Mouse (Mus musculus): ENCODE data around the gene Smarcd2. TPM values are rescaled to one million over a fixed set of nuclear protein-coding genes. Genes with fewer than 3 reads are reported as not detected.
"Not testable (repeated sequence)": the region's sequence is repeated elsewhere in the genome, so short reads cannot be mapped to it uniquely, and the experiment has no call there.

The Smarcd2 gene
- polyA plus RNA-seq, 1 experiment from 2014 or later, result 14.2 TPM

- Histone ChIP-seq H3K9ac (no peak overlapping the region), H3K4me3 (no peak overlapping the region), H3K27me3 (no peaks in the 10 kb centered on the region), H3K36me3 (ENCODE audit: poor library complexity, severe bottlenecking) (peaks cover 75% of the 10 kb centered on the region), H3K4me2 (no peak overlapping the region), H3K4me1 (peaks cover 16% of the 10 kb centered on the region), H3K9me3 (replicated peaks) (no peaks in the 10 kb centered on the region), H3K27ac (no peak overlapping the region)
- no peak for ATAC-seq
- 93% methylated on average over 9 of the region's 9 CpGs for WGBS
Measured at GRCm38 (mm10) chr11:106263963-106264362, 8.8 kb downstream of the Smarcd2 start.

DNA sequence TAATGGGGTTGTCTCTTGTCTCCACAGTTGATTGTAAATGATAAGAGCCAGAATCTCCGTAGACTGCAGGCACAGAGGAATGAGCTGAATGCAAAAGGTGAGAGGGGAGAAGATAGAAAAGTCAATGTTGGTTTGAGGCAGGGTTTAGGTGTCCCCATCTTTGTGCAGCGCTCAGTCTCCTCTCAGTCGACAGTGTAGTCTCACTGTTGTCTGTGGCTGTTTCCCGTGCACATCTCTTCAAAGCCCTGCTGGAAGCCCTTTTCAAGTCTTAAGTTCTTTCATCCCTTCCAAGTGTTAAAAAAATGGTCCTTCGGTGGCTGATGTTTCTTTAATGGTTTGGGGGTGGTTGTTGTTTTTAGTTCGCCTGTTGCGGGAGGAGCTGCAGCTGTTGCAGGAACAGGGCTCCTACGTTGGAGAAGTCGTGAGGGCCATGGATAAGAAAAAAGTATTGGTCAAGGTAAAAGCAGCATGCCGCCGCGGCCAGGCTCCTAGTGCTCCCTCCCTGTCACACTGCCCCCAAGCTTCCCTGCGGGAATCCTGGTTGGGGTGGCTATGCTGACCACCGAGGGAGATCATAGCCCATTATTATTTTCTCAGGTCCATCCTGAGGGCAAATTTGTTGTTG lies 11.8 kb downstream of the Smarcd2 start:
- 82% methylated on average over 14 of the region's 14 CpGs for WGBS
- Histone ChIP-seq H3K36me3 (ENCODE audit: poor library complexity, severe bottlenecking) (peaks cover 69% of the 10 kb centered on the region), H3K27ac (no peak overlapping the region), H3K4me1 (peaks cover 16% of the 10 kb centered on the region), H3K4me2 (no peak overlapping the region), H3K27me3 (no peaks in the 10 kb centered on the region), H3K9ac (no peak overlapping the region), H3K9me3 (replicated peaks) (no peaks in the 10 kb centered on the region), H3K4me3 (no peak overlapping the region)
- ATAC-seq, result no peak

DNA sequence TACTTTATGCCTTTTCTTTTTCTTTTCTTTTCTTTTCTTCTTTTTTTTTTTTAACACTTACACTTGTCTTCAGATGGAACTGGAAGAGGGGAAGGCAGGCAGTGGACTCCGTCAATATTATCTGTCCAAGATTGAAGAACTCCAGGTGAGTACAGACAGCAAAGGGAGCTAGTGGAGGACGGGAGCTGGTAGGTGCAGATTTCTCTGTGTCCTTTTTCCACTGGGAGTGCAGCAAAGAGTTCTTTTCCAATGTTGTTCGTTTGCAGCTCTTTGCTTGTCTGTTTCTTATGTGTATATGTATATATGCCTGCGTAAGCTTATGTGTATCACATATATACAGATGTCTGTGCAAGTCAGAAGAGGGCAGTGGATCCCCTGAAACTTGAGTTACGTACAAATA lies 16.0 kb downstream of the Smarcd2 start:
- H3K4me2 ChIP-seq, result peak overlapping the region; percentile 100
- H3K36me3 ChIP-seq (ENCODE audit: poor library complexity, severe bottlenecking), result peaks cover 50% of the 10 kb centered on the region
- peaks cover 24% of the 10 kb centered on the region for H3K4me1 ChIP-seq
- ATAC-seq, result no peak
- no peaks in the 10 kb centered on the region for H3K27me3 ChIP-seq
- no peak overlapping the region for H3K27ac ChIP-seq
- peak overlapping the region; percentile 87 for H3K9ac ChIP-seq
- H3K4me3 ChIP-seq, result peak overlapping the region; percentile 84
- WGBS, result 74% methylated on average over 5 of the region's 5 CpGs
- H3K9me3 ChIP-seq (replicated peaks), result no peaks in the 10 kb centered on the region

GRCm38 (mm10) chr11:106255685-106256451 lies 16.9 kb downstream of the Smarcd2 start, which contains the start of the genes Ftsj3 and Psmc5:
TSS of gene Ftsj3 (minus strand) at chr11:106256079.
TSS of gene Psmc5 (plus strand) at chr11:106256154.
- H3K9me3 ChIP-seq (replicated peaks), result no peaks in the 10 kb centered on the region
- peaks cover 50% of the 10 kb centered on the region for H3K36me3 ChIP-seq (ENCODE audit: poor library complexity, severe bottlenecking)
- H3K9ac ChIP-seq, result peak within 1 kb of the TSS; percentile 87
- WGBS, result under 1% methylated on average over 42 of the region's 42 CpGs
- peak within 1 kb of the TSS; percentile 82 for H3K27ac ChIP-seq
- peak; percentile 95 for ATAC-seq
- peak within 1 kb of the TSS; percentile 100 for H3K4me2 ChIP-seq
- no peaks in the 10 kb centered on the region for H3K27me3 ChIP-seq
- peak within 1 kb of the TSS; percentile 84 for H3K4me3 ChIP-seq
- peaks cover 24% of the 10 kb centered on the region for H3K4me1 ChIP-seq

DNA sequence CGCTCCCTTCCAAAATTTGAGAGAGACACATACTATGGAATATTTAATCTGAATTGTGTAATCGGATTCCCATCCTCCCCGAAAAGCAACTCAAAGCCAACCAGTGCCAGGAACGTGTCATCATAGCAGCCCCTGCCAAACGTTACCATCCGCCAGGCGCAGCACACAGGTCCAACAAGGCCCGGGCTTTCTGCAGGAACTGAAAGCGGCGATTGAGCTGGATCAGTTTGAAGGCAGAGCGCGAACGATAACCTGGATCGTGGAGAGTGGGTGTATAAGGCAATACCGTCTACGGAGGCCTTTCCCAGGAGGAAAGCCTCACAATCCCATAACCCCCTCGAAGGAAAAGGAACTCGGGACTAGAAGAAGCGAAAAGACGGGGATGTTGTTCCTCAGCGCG lies 17.6 kb downstream of the Smarcd2 start:
- H3K27ac ChIP-seq, result no peak overlapping the region
- H3K4me3 ChIP-seq, result peak overlapping the region; percentile 84
- H3K9me3 ChIP-seq (replicated peaks), result no peaks in the 10 kb centered on the region
- no peak for ATAC-seq
- peak overlapping the region; percentile 100 for H3K4me2 ChIP-seq
- no peaks in the 10 kb centered on the region for H3K27me3 ChIP-seq
- WGBS, result 5% methylated on average over 22 of the region's 22 CpGs
- H3K36me3 ChIP-seq (ENCODE audit: poor library complexity, severe bottlenecking), result peaks cover 53% of the 10 kb centered on the region
- H3K4me1 ChIP-seq, result peaks cover 24% of the 10 kb centered on the region
- peak overlapping the region; percentile 87 for H3K9ac ChIP-seq

- WGBS, result 13% methylated on average over 2 of the region's 2 CpGs
- peaks cover 24% of the 10 kb centered on the region for H3K4me1 ChIP-seq
- peaks cover 57% of the 10 kb centered on the region for H3K36me3 ChIP-seq (ENCODE audit: poor library complexity, severe bottlenecking)
- peak overlapping the region; percentile 84 for H3K4me3 ChIP-seq
- no peaks in the 10 kb centered on the region for H3K9me3 ChIP-seq (replicated peaks)
- H3K9ac ChIP-seq, result peak overlapping the region; percentile 87
- H3K4me2 ChIP-seq, result peak overlapping the region; percentile 100
- H3K27me3 ChIP-seq, result no peaks in the 10 kb centered on the region
- H3K27ac ChIP-seq, result no peak overlapping the region
- no peak for ATAC-seq
Measured at GRCm38 (mm10) chr11:106254767-106255166, 18.0 kb downstream of the Smarcd2 start.

DNA sequence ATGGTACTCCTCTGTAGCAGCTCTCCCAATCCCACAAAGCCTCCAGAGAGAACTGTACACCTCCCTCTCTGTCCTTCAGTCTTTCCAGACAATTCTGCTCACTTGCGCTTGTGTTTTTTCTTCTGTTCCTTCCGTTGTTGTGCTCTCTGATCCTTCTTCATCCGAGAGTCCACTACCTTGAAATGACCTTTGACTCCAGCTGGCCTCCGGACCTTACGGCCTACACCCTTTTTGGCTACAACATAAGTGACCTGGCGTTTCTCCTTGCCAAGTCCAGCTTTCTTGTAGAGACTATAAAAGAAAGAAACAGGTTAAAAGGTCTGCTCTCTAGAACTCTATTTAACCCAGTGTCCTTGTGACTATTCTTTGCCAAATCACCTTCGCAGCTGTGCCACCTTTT lies 23.4 kb downstream of the Smarcd2 start:
- Histone ChIP-seq H3K36me3 (ENCODE audit: poor library complexity, severe bottlenecking) (peaks cover 96% of the 10 kb centered on the region), H3K4me2 (no peak overlapping the region), H3K4me3 (no peak overlapping the region), H3K4me1 (no peaks in the 10 kb centered on the region), H3K27ac (no peak overlapping the region), H3K9me3 (replicated peaks) (no peaks in the 10 kb centered on the region), H3K9ac (no peak overlapping the region), H3K27me3 (no peaks in the 10 kb centered on the region)
- 87% methylated on average over 7 of the region's 7 CpGs for WGBS
- no peak for ATAC-seq

DNA sequence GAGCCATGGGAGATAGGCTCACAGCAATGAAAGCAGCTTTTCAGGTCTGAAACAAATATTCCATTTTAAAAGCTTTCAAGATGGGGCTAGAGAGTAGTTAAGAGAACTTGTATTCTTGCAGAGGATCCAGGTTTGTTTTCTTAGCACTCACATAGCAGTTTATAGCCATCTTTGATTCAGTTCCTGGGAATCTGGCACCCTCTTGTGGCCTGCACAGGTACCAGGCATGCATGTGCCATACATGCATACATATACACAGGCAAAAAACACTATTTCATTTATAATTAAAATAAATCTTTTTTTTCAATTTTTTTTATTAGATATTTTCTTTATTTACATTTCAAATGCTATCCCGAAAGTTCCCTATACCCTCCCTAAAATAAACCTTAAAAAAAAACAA lies 25.9 kb downstream of the Smarcd2 start:
- no peak for ATAC-seq
- 100% methylated on average over 1 of the region's 1 CpGs for WGBS
- H3K36me3 ChIP-seq (ENCODE audit: poor library complexity, severe bottlenecking), result peaks cover 99% of the 10 kb centered on the region

DNA sequence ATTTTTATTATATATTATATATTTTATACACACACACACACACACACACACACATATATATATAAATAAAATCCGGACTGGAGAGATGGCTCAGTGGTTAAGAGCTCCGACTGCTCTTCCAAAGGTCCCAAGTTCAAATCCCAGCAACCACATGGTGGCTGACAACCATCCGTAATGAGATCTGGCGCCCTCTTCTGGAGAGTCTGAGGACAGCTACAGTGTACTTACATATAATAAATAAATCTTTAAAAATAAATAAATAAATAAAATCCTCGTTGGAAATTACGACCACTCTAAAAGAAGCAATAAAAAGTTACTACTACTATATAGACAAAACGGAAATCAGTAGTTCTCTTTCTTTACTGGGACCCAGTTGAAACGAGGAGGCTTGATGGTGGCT lies 38.8 kb downstream of the Smarcd2 start:
- H3K4me2 ChIP-seq; H3K27me3 ChIP-seq; ATAC-seq; H3K4me3 ChIP-seq; H3K4me1 ChIP-seq; H3K9me3 ChIP-seq (replicated peaks); H3K27ac ChIP-seq; H3K9ac ChIP-seq: not testable (repeated sequence)
- peaks cover 79% of the 10 kb centered on the region for H3K36me3 ChIP-seq (ENCODE audit: poor library complexity, severe bottlenecking)
- 84% methylated on average over 8 of the region's 8 CpGs for WGBS

More for the DNA sequence above, 25.9 kb downstream of the Smarcd2 start:
- no peaks in the 10 kb centered on the region for H3K9me3 ChIP-seq (replicated peaks)
- H3K27me3 ChIP-seq, result no peaks in the 10 kb centered on the region
- no peak overlapping the region for H3K4me3 ChIP-seq
- no peak overlapping the region for H3K27ac ChIP-seq
- no peaks in the 10 kb centered on the region for H3K4me1 ChIP-seq
- H3K9ac ChIP-seq, result no peak overlapping the region
- H3K4me2 ChIP-seq, result no peak overlapping the region

DNA sequence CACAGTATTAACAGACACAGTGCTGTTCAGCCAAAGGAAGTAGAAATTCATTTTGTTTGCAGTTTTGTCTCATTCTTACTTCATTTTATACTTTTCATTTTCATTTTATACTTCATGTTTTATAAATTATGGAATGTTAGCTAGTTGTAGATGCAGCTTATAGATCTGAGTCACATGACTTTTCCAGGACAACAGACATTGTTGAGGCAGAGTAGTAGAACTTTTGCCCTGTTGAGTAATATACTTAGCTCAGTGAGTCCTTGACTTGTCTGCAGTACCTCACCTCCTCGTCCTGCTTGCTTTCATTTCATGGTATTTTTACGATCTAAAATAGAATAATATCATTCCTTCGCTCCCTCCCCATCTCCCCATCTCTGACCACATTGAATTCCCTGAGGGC lies 52.2 kb downstream of the Smarcd2 start:
- Histone ChIP-seq H3K27ac (no peak overlapping the region), H3K36me3 (ENCODE audit: poor library complexity, severe bottlenecking) (peaks cover 18% of the 10 kb centered on the region), H3K27me3 (no peaks in the 10 kb centered on the region), H3K4me2 (no peak overlapping the region), H3K4me3 (no peak overlapping the region), H3K9me3 (replicated peaks) (no peaks in the 10 kb centered on the region), H3K9ac (no peak overlapping the region), H3K4me1 (peaks cover 32% of the 10 kb centered on the region)
- WGBS, result 91% methylated on average over 3 of the region's 3 CpGs
- no peak for ATAC-seq

- Histone ChIP-seq H3K4me2 (peak within 1 kb of the TSS; percentile 77), H3K36me3 (ENCODE audit: poor library complexity, severe bottlenecking) (peaks cover 13% of the 10 kb centered on the region), H3K9me3 (replicated peaks) (no peaks in the 10 kb centered on the region), H3K27ac (peak within 1 kb of the TSS; percentile 95), H3K27me3 (no peaks in the 10 kb centered on the region), H3K4me1 (peaks cover 41% of the 10 kb centered on the region), H3K4me3 (peak within 1 kb of the TSS; percentile 90), H3K9ac (peak within 1 kb of the TSS; percentile 96)
- ATAC-seq, result peak; percentile 96
- WGBS, result under 1% methylated on average over 70 of the region's 70 CpGs
Measured at GRCm38 (mm10) chr11:106216730-106217490, 55.9 kb downstream of the Smarcd2 start, which contains the start of gene Ddx42. TSS of gene Ddx42 (plus strand) at chr11:106216926.
